Mouse (Mus musculus) myocyte (in vitro differentiated cells): ENCODE measurements at regions not wholly inside any gene's neighbourhood (a gene's known extent, or its start where the extent isn't known, plus 50 kb on each side); places are given as distances from the start of the nearest gene placed in this dataset.

Experiments
- H3K27me3 ChIP-seq: one replicate; pipeline ENCODE4 v1.6.1; 2011; ENCODE audit not compliant: control insufficient read depth, insufficient read depth, insufficient read length
- H3K36me3 ChIP-seq: one replicate; pipeline ENCODE4 v1.6.1; 2011; ENCODE audit not compliant: control insufficient read depth, insufficient read depth
- H3K4me2 ChIP-seq: one replicate; pipeline ENCODE4 v1.6.1; 2011; ENCODE audit warnings: low read depth, control low read depth
- H3K4me3 ChIP-seq: one replicate; pipeline ENCODE4 v1.5.1; 2011; ENCODE audit warnings: mild to moderate bottlenecking, control low read depth, moderate library complexity
- H3K79me2 ChIP-seq: one replicate; pipeline ENCODE4 v1.6.1; 2011; ENCODE audit not compliant: control insufficient read depth, insufficient read depth
- H3ac ChIP-seq: one replicate; pipeline ENCODE4 v1.6.1; 2011; ENCODE audit not compliant: control insufficient read depth, insufficient read length
- CEBPB ChIP-seq: IDR thresholded peaks from 2 replicates; pipeline ENCODE4 v1.6.1; 2011; ENCODE audit warnings: mild to moderate bottlenecking, moderate library complexity; ENCODE audit not compliant: poor library complexity, insufficient read depth, severe bottlenecking
- E2F4 ChIP-seq: IDR thresholded peaks from one replicate; pipeline ENCODE4 v1.6.1; 2011; ENCODE audit warnings: mild to moderate bottlenecking, control low read depth, moderate library complexity; ENCODE audit not compliant: insufficient read depth
- MAX ChIP-seq: IDR thresholded peaks from one replicate; pipeline ENCODE4 v1.6.1; 2011; ENCODE audit warnings: low read depth, mild to moderate bottlenecking, control low read depth
- MYOD1 ChIP-seq, 3 experiments: IDR thresholded peaks; one replicate each; pipeline ENCODE4 v1.6.1; 2011; ENCODE audit warnings: control low read depth in 2 of 3, low read depth in 2 of 3, mild to moderate bottlenecking in 2 of 3, moderate library complexity in 1 of 3; ENCODE audit not compliant: insufficient read length in 2 of 3, control insufficient read depth in 1 of 3
- MYOG ChIP-seq, 3 experiments: IDR thresholded peaks; one replicate each; pipeline ENCODE4 v1.6.1; 2011; ENCODE audit warnings: control low read depth in 2 of 3, low read depth in 2 of 3, mild to moderate bottlenecking in 2 of 3; ENCODE audit not compliant: insufficient read length in 2 of 3, control insufficient read depth in 1 of 3, insufficient read depth in 1 of 3
- POLR2A ChIP-seq: IDR thresholded peaks from one replicate; pipeline ENCODE4 v1.6.1; 2011; ENCODE audit warnings: low read depth, mild to moderate bottlenecking, control low read depth, moderate library complexity; ENCODE audit not compliant: insufficient read length
- POLR2AphosphoS2 ChIP-seq: IDR thresholded peaks from one replicate; pipeline ENCODE4 v1.6.1; 2011; ENCODE audit warnings: low read depth, control low read depth; ENCODE audit not compliant: insufficient read length
- REST ChIP-seq: IDR thresholded peaks from one replicate; pipeline ENCODE4 v1.6.1; 2011; ENCODE audit warnings: mild to moderate bottlenecking, control low read depth, moderate library complexity; ENCODE audit not compliant: insufficient read depth, insufficient read length
- SRF ChIP-seq: IDR thresholded peaks from one replicate; pipeline ENCODE4 v1.6.1; 2011; ENCODE audit warnings: low read depth; ENCODE audit not compliant: control insufficient read depth, insufficient read length
- TCF12 ChIP-seq: IDR thresholded peaks from one replicate; pipeline ENCODE4 v1.6.1; 2011; ENCODE audit warnings: mild to moderate bottlenecking, control low read depth; ENCODE audit not compliant: poor library complexity, insufficient read depth, severe bottlenecking
- TCF3 ChIP-seq: IDR thresholded peaks from one replicate; pipeline ENCODE4 v1.6.1; 2011; ENCODE audit warnings: low read depth, control low read depth; ENCODE audit not compliant: insufficient read length
- USF1 ChIP-seq: IDR thresholded peaks from one replicate; pipeline ENCODE4 v1.6.1; 2011; ENCODE audit warnings: low read depth, mild to moderate bottlenecking, control low read depth, moderate library complexity

GRCm38 (mm10) chr17:63758817-63759404 lies 104.0 kb upstream of the Fer start:
- no peak overlapping the region for H3K4me2 ChIP-seq
- no peaks in the 10 kb centered on the region for H3K27me3 ChIP-seq
- H3K36me3 ChIP-seq: no peaks in the 10 kb centered on the region
- no peak for TF ChIP-seq CEBPB
- no peak for TF ChIP-seq SRF
- no peak for TF ChIP-seq MYOG (IDR thresholded peaks at IDR 0.05; ENCODE audit: control insufficient read depth in 1 of 3, insufficient read depth in 1 of 3, insufficient read length in 2 of 3, low read depth in 2 of 3)
- no peak for TF ChIP-seq TCF3
- TF ChIP-seq TCF12: no peak
- no peak for TF ChIP-seq MYOD1 (IDR thresholded peaks at IDR 0.05; ENCODE audit: control insufficient read depth in 1 of 3, insufficient read length in 2 of 3, low read depth in 2 of 3)
- TF ChIP-seq REST: no peak
- no peak overlapping the region for H3ac ChIP-seq
- no peak overlapping the region for H3K4me3 ChIP-seq
- no peaks in the 10 kb centered on the region for H3K79me2 ChIP-seq

- no peak overlapping the region for H3K4me3 ChIP-seq
- H3K27me3 ChIP-seq: no peaks in the 10 kb centered on the region
- H3ac ChIP-seq: no peak overlapping the region
- no peaks in the 10 kb centered on the region for H3K36me3 ChIP-seq
- H3K79me2 ChIP-seq: no peaks in the 10 kb centered on the region
- H3K4me2 ChIP-seq: no peak overlapping the region
- TF ChIP-seq POLR2AphosphoS2: no peak
- no peak for TF ChIP-seq MYOG (IDR thresholded peaks at IDR 0.05; ENCODE audit: control insufficient read depth in 1 of 3, insufficient read depth in 1 of 3, insufficient read length in 2 of 3, low read depth in 2 of 3)
- no peak for TF ChIP-seq CEBPB
- TF ChIP-seq REST: no peak
- no peak for TF ChIP-seq MYOD1 (IDR thresholded peaks at IDR 0.05; ENCODE audit: control insufficient read depth in 1 of 3, insufficient read length in 2 of 3, low read depth in 2 of 3)
- no peak for TF ChIP-seq SRF
- no peak for TF ChIP-seq TCF3
- no peak for TF ChIP-seq TCF12
- no peak for TF ChIP-seq USF1
- TF ChIP-seq MAX: no peak
- TF ChIP-seq POLR2A: no peak
- TF ChIP-seq E2F4: no peak
Measured at GRCm38 (mm10) chr17:63761058-63761457, 101.8 kb upstream of the Fer start.

GRCm38 (mm10) chr17:63771111-63771510 lies 91.8 kb upstream of the Fer start:
- H3K79me2 ChIP-seq: no peaks in the 10 kb centered on the region
- no peak overlapping the region for H3ac ChIP-seq
- H3K36me3 ChIP-seq: no peaks in the 10 kb centered on the region
- no peak overlapping the region for H3K4me2 ChIP-seq
- TF ChIP-seq SRF (no peak), MYOD1 (IDR thresholded peaks at IDR 0.05; ENCODE audit: control insufficient read depth in 1 of 3, insufficient read length in 2 of 3, low read depth in 2 of 3) (no peak), REST (no peak), POLR2AphosphoS2 (no peak), MAX (no peak), POLR2A (no peak), CEBPB (no peak), TCF3 (no peak)
- no peaks in the 10 kb centered on the region for H3K27me3 ChIP-seq
- H3K4me3 ChIP-seq: no peak overlapping the region

GRCm38 (mm10) chr17:63784381-63785116 lies 78.3 kb upstream of the Fer start:
- H3K4me3 ChIP-seq: no peak overlapping the region
- H3K79me2 ChIP-seq: no peaks in the 10 kb centered on the region
- TF ChIP-seq TCF3: no peak
- TF ChIP-seq MYOG (IDR thresholded peaks at IDR 0.05; ENCODE audit: control insufficient read depth in 1 of 3, insufficient read depth in 1 of 3, insufficient read length in 2 of 3, low read depth in 2 of 3): no peak
- no peak for TF ChIP-seq MYOD1 (IDR thresholded peaks at IDR 0.05; ENCODE audit: control insufficient read depth in 1 of 3, insufficient read length in 2 of 3, low read depth in 2 of 3)
- no peak for TF ChIP-seq TCF12
- TF ChIP-seq USF1: no peak
- TF ChIP-seq POLR2AphosphoS2: no peak
- TF ChIP-seq POLR2A: no peak
- TF ChIP-seq MAX: no peak
- no peak for TF ChIP-seq REST
- TF ChIP-seq SRF: no peak

GRCm38 (mm10) chr17:63786444-63786843 lies 76.4 kb upstream of the Fer start:
- Histone ChIP-seq H3K79me2 (no peaks in the 10 kb centered on the region), H3K4me2 (no peak overlapping the region), H3K4me3 (no peak overlapping the region), H3K36me3 (no peaks in the 10 kb centered on the region), H3K27me3 (no peaks in the 10 kb centered on the region), H3ac (no peak overlapping the region)
- TF ChIP-seq SRF (no peak), E2F4 (no peak), MAX (no peak)

More at GRCm38 (mm10) chr17:63784381-63785116, 78.3 kb upstream of the Fer start:
- H3K27me3 ChIP-seq: no peaks in the 10 kb centered on the region
- H3K36me3 ChIP-seq: no peaks in the 10 kb centered on the region
- H3K4me2 ChIP-seq: no peak overlapping the region
- H3ac ChIP-seq: no peak overlapping the region
